Comparison of ENCODE assay signal across 9 mouse cellular contexts in the genomic region with DNA sequence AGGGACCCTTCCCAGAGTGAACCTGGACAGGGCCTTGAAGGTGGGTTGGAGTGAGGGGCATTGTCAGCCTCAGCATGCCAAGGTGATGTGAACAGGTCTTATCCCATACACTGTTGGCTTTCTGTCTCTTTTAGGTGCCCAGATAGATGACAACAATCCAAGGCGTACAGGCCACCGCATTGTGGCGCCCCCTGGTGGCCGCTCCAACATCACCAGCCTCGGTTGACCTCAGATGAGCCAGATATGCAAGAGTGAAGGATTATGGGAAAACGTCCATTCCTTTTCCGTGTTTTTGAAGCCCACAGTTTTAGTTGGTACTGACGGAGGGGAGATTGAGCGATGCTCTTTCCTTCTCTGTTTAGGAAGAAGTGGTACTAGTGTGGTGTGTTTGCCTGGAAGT. TPM values are rescaled to one million over a fixed set of nuclear protein-coding genes. Genes with fewer than 3 reads are reported as not detected.
DNase-seq lines count a peak whose midpoint lies in the region; ATAC-seq and TF ChIP-seq lines count a peak whose summit lies in the region.
"Had no signal": no experiment of that assay in that cellular context is flagged by ENCODE, and none has a peak within 500 bp of the region (broad histone marks: within the 10 kb centered on the region; RNA-seq: fewer than 3 reads in every experiment).

No protein-coding gene starts in this region.

- H3K27me3 ChIP-seq in hindbrain, embryonic 11.5 days (ENCODE audit: control insufficient read depth, insufficient read depth, low read length) = no peaks in the 10 kb centered on the region
- no peaks in the 10 kb centered on the region for H3K27me3 ChIP-seq in hindbrain, embryonic 14.5 days (ENCODE audit: control insufficient read depth, insufficient read depth, low read length)
- no peaks in the 10 kb centered on the region for H3K27me3 ChIP-seq in spleen, adult 2 months (ENCODE audit: control insufficient read depth, insufficient read depth, low read length)
- H3K27me3 ChIP-seq: midbrain, embryonic 12.5 days had no signal

- TF ChIP-seq CTCF in spleen, adult 2 months (IDR thresholded peaks at IDR 0.05; ENCODE audit: extremely low read depth, insufficient read depth, insufficient read length, insufficient replicate concordance) = peak; percentile 52; the same call in 1 of the 2 replicates

- H3K36me3 ChIP-seq in hindbrain, embryonic 11.5 days (ENCODE audit: control insufficient read depth, insufficient read depth, low read length) = peaks cover 10% of the 10 kb centered on the region; the same call in 1 of the 2 replicates
- H3K36me3 ChIP-seq in hindbrain, embryonic 14.5 days (replicated peaks; ENCODE audit: control insufficient read depth, insufficient read depth) = peaks cover 70% of the 10 kb centered on the region
- no peaks in the 10 kb centered on the region for H3K36me3 ChIP-seq in spleen, adult 2 months (ENCODE audit: control insufficient read depth, insufficient read depth, low read length)

- no peak overlapping the region for H3K27ac ChIP-seq in hindbrain, embryonic 11.5 days (ENCODE audit: low read depth, low read length)
- H3K27ac ChIP-seq in hindbrain, embryonic 14.5 days = no peak overlapping the region
- no peak overlapping the region for H3K27ac ChIP-seq in spleen, adult 2 months (ENCODE audit: insufficient read depth, low read length)
- H3K27ac ChIP-seq: midbrain, embryonic 12.5 days had no signal

- TF ChIP-seq POLR2A in spleen, adult 2 months (IDR thresholded peaks at IDR 0.05; ENCODE audit: low read depth, low read length) = no peak

- H3K9ac ChIP-seq in hindbrain, embryonic 11.5 days (ENCODE audit: low read depth, low read length) = no peak overlapping the region
- H3K9ac ChIP-seq in hindbrain, embryonic 14.5 days = no peak overlapping the region
- H3K9ac ChIP-seq: midbrain, embryonic 12.5 days had no signal

- 65% methylated on average over 9 of the region's 9 CpGs for WGBS in hindbrain, embryonic 11.5 days
- 73% methylated on average over 9 of the region's 9 CpGs for WGBS in hindbrain, embryonic 14.5 days
- 63% methylated on average over 9 of the region's 9 CpGs for WGBS in spleen, adult 2 months

- no peaks in the 10 kb centered on the region for H3K4me1 ChIP-seq in hindbrain, embryonic 11.5 days (replicated peaks; ENCODE audit: control insufficient read depth, insufficient read depth, low read length)
- H3K4me1 ChIP-seq in hindbrain, embryonic 14.5 days (replicated peaks; ENCODE audit: control insufficient read depth, insufficient read depth, low read length) = no peaks in the 10 kb centered on the region
- no peaks in the 10 kb centered on the region for H3K4me1 ChIP-seq in spleen, adult 2 months (ENCODE audit: control insufficient read depth, insufficient read depth, insufficient read length)
- H3K4me1 ChIP-seq: midbrain, embryonic 12.5 days had no signal

- no peak overlapping the region for H3K4me2 ChIP-seq in hindbrain, embryonic 11.5 days (replicated peaks; ENCODE audit: low read depth, low read length)
- no peak overlapping the region for H3K4me2 ChIP-seq in hindbrain, embryonic 14.5 days (replicated peaks)
- H3K4me2 ChIP-seq: midbrain, embryonic 12.5 days had no signal

- peak; percentile 60 for DNase-seq in hindbrain, embryonic 11.5 days (ENCODE audit: low spot score)
- DNase-seq in hindbrain, embryonic 14.5 days (ENCODE audit: low spot score) = no peak
- no peak for DNase-seq in spleen, adult 2 months (ENCODE audit: low read depth in 1 of 2, low spot score in 2 of 2)
- DNase-seq in spleen, postnatal 4 days (ENCODE audit: low spot score in 2 of 2) = no peak
- peak; percentile 5 for DNase-seq in embryo, embryonic 10.5 days (ENCODE audit: low spot score)
- peak; percentile 70 for DNase-seq in thymus, postnatal 4 days
- DNase-seq in heart, postnatal 36 days = no peak
- DNase-seq in adrenal gland, adult 18-20 months (ENCODE audit: low spot score in 2 of 2) = no peak

- H3K9me3 ChIP-seq in hindbrain, embryonic 11.5 days (ENCODE audit: control insufficient read depth, low read length) = no peaks in the 10 kb centered on the region
- no peaks in the 10 kb centered on the region for H3K9me3 ChIP-seq in hindbrain, embryonic 14.5 days (ENCODE audit: control insufficient read depth, low read length)
- H3K9me3 ChIP-seq: midbrain, embryonic 12.5 days had no signal

- H3K4me3 ChIP-seq in hindbrain, embryonic 11.5 days (ENCODE audit: low read depth, low read length) = no peak overlapping the region
- no peak overlapping the region for H3K4me3 ChIP-seq in hindbrain, embryonic 14.5 days (replicated peaks; ENCODE audit: low read length)
- no peak overlapping the region for H3K4me3 ChIP-seq in spleen, adult 2 months (ENCODE audit: extremely low read depth, insufficient read depth, insufficient read length)
- H3K4me3 ChIP-seq: midbrain, embryonic 12.5 days had no signal

- intact Hi-C loops in heart, postnatal 36 days (cut with DNase I) = no loop called here

- no peak for ATAC-seq in hindbrain, embryonic 11.5 days (ENCODE audit: low FRiP score)
- no peak for ATAC-seq in hindbrain, embryonic 14.5 days (ENCODE audit: low FRiP score)

RNA-seq across cellular contexts. Expression of gene Evc, which starts 45.7 kb away (rescaled TPM):
- polyA plus RNA-seq in hindbrain, embryonic 11.5 days (2014; fragmentation: Nextera tagmentation; extraction: Ambion mirVana) = 9.5 TPM in 2 replicates
- 2.4 and 3.1 TPM in 2 replicates for polyA plus RNA-seq in hindbrain, embryonic 14.5 days (2014; fragmentation: Nextera tagmentation; extraction: Ambion mirVana)
- 4.0 and 4.5 TPM in 2 replicates for polyA plus RNA-seq in spleen, adult 2 months (2012; rRNA removed)
- 1 to 10 TPM; 6.1 to 6.3 TPM for total RNA-seq in heart, postnatal 36 days (2021)
- 10 to 100 TPM; 11.3 to 12.2 TPM for total RNA-seq in adrenal gland, adult 18-20 months (2021)

RNA-seq across cellular contexts. Expression of gene Evc2, which starts 47.3 kb away (rescaled TPM):
- 7.7 and 8.1 TPM in 2 replicates for polyA plus RNA-seq in hindbrain, embryonic 11.5 days (2014; fragmentation: Nextera tagmentation; extraction: Ambion mirVana)
- 4.6 and 5.8 TPM in 2 replicates for polyA plus RNA-seq in hindbrain, embryonic 14.5 days (2014; fragmentation: Nextera tagmentation; extraction: Ambion mirVana)
- polyA plus RNA-seq in spleen, adult 2 months (2012; rRNA removed) = 2.8 and 3.4 TPM in 2 replicates
- total RNA-seq in heart, postnatal 36 days (2021) = 1 to 10 TPM; 4.3 to 5.0 TPM
- total RNA-seq in adrenal gland, adult 18-20 months (2021) = 10 to 100 TPM; 15.1 to 16.4 TPM

RNA-seq across cellular contexts. Expression of gene Crmp1, which starts 49.2 kb away (rescaled TPM):
- 340 and 413 TPM in 2 replicates for polyA plus RNA-seq in hindbrain, embryonic 11.5 days (2014; fragmentation: Nextera tagmentation; extraction: Ambion mirVana)
- 907 and 1,000 TPM in 2 replicates for polyA plus RNA-seq in hindbrain, embryonic 14.5 days (2014; fragmentation: Nextera tagmentation; extraction: Ambion mirVana)
- polyA plus RNA-seq in spleen, adult 2 months (2012; rRNA removed) = 1.4 and 1.5 TPM in 2 replicates
- total RNA-seq in heart, postnatal 36 days (2021) = under 1 TPM; 0.65 to 0.69 TPM
- 10 to 100 TPM in 1 of 2 experiments, 1 to 10 TPM in 1; 8.2 to 10.5 TPM for total RNA-seq in adrenal gland, adult 18-20 months (2021)

Comparison
In these comparisons a context has a peak if more than half of its experiments do, and no peak if none do; other contexts are left out.
1. DNase-seq: peak in hindbrain, embryonic 11.5 days (single experiment), embryo, embryonic 10.5 days (single experiment) and thymus, postnatal 4 days (single experiment); none in hindbrain, embryonic 14.5 days (single experiment), spleen, adult 2 months (0 of 2), spleen, postnatal 4 days (0 of 2), heart, postnatal 36 days (0 of 2) and adrenal gland, adult 18-20 months (0 of 2).
2. RNA of gene Crmp1, which starts 49.2 kb away (polyA plus RNA-seq): 907 to 1,000 TPM in hindbrain, embryonic 14.5 days and 340 to 413 TPM in hindbrain, embryonic 11.5 days; 1.4 to 1.5 TPM in spleen, adult 2 months; every median in the first group is over 100 times any median in the second.